Comparison of ENCODE assay signal across 9 mouse cellular contexts in genomic region chr9:120733681-120734465, GRCm38 (mm10).
DNase-seq lines count a peak whose midpoint lies in the region; ATAC-seq and TF ChIP-seq lines count a peak whose summit lies in the region.
"Had no signal": no experiment of that assay in that cellular context is flagged by ENCODE, and none has a peak within 500 bp of the region (broad histone marks: within the 10 kb centered on the region; RNA-seq: fewer than 3 reads in every experiment).

No protein-coding gene starts in this region.

- no peak for DNase-seq in layer of hippocampus, adult 2 months (ENCODE audit: low spot score in 2 of 2)
- no peak for DNase-seq in layer of hippocampus, postnatal 25 days (ENCODE audit: extremely low spot score in 1 of 2, low spot score in 1 of 2)
- DNase-seq in embryo, embryonic 10 days (ENCODE audit: low spot score): peak; percentile 63
- peak; percentile 33 to 44 for DNase-seq in heart, postnatal 14 days
- peak; percentile 54 for DNase-seq in limb, embryonic 11.5 days (ENCODE audit: low spot score)
- peak; percentile 51 for DNase-seq in neural tube, embryonic 11.5 days (ENCODE audit: low spot score)
- no peak for DNase-seq in urinary bladder, postnatal 4 days (ENCODE audit: low spot score in 2 of 2)
- DNase-seq in thymus, adult 18-20 months: no peak

- no peak overlapping the region for H3K9ac ChIP-seq in limb, embryonic 11.5 days (ENCODE audit: low read length)
- no peak overlapping the region for H3K9ac ChIP-seq in neural tube, embryonic 11.5 days (ENCODE audit: low read length)

- no peaks in the 10 kb centered on the region for H3K27me3 ChIP-seq in limb, embryonic 11.5 days (ENCODE audit: control insufficient read depth, insufficient read depth, low read length)
- no peaks in the 10 kb centered on the region for H3K27me3 ChIP-seq in neural tube, embryonic 11.5 days (ENCODE audit: control insufficient read depth, insufficient read depth, low read length)

- H3K9me3 ChIP-seq in limb, embryonic 11.5 days (ENCODE audit: control insufficient read depth, low read length): no peaks in the 10 kb centered on the region; the same call in 1 of the 2 replicates
- H3K9me3 ChIP-seq in neural tube, embryonic 11.5 days (ENCODE audit: control insufficient read depth, low read length): no peaks in the 10 kb centered on the region

- peaks cover 23% of the 10 kb centered on the region for H3K4me1 ChIP-seq in limb, embryonic 11.5 days (ENCODE audit: control insufficient read depth, insufficient read depth, low read length)
- H3K4me1 ChIP-seq in neural tube, embryonic 11.5 days (ENCODE audit: control insufficient read depth, insufficient read depth, low read length): peaks cover 9% of the 10 kb centered on the region
- H3K4me1 ChIP-seq: megakaryocyte, embryonic 14.5 days had no signal

- peak; percentile 63 for TF ChIP-seq CTCF in layer of hippocampus, adult 2 months (conservative IDR thresholded peaks at IDR 0.05)

- 0 out of 2 replicates have a peak overlapping the region, but pooled peaks have one; percentile 1 for H3K4me2 ChIP-seq in limb, embryonic 11.5 days (ENCODE audit: low read depth, severe bottlenecking)
- H3K4me2 ChIP-seq in neural tube, embryonic 11.5 days (ENCODE audit: low read depth): no peak overlapping the region

- no peak overlapping the region for H3K4me3 ChIP-seq in layer of hippocampus, adult 2 months
- H3K4me3 ChIP-seq in limb, embryonic 11.5 days (ENCODE audit: low read depth, low read length): no peak overlapping the region
- no peak overlapping the region for H3K4me3 ChIP-seq in neural tube, embryonic 11.5 days (ENCODE audit: low read depth, low read length)
- H3K4me3 ChIP-seq: megakaryocyte, embryonic 14.5 days had no signal

- H3K27ac ChIP-seq in layer of hippocampus, adult 2 months: peak overlapping the region; percentile 11; the same call in 1 of the 2 replicates
- peak overlapping the region; percentile 36; the same call in 1 of the 2 replicates for H3K27ac ChIP-seq in limb, embryonic 11.5 days (replicated peaks; ENCODE audit: low read depth, low read length)
- H3K27ac ChIP-seq in neural tube, embryonic 11.5 days (ENCODE audit: low read depth, low read length): no peak overlapping the region

- no peaks in the 10 kb centered on the region for H3K36me3 ChIP-seq in limb, embryonic 11.5 days (ENCODE audit: control insufficient read depth, insufficient read depth, low read length)
- no peaks in the 10 kb centered on the region for H3K36me3 ChIP-seq in neural tube, embryonic 11.5 days (ENCODE audit: control insufficient read depth, insufficient read depth, low read length)

- WGBS in limb, embryonic 11.5 days: 40% methylated on average over 11 of the region's 11 CpGs
- WGBS in neural tube, embryonic 11.5 days: 43% methylated on average over 11 of the region's 11 CpGs

- peak; percentile 36; the same call in 1 of the 2 replicates for ATAC-seq in limb, embryonic 11.5 days (ENCODE audit: insufficient number of reproducible peaks, low FRiP score, low TSS enrichment, low read depth)
- ATAC-seq in neural tube, embryonic 11.5 days (ENCODE audit: insufficient read depth, low FRiP score, low TSS enrichment): no peak

- intact Hi-C loops in heart, postnatal 14 days (cut with DNase I): loop anchor here (2.0 to 5.0 kb wide), 2 partner anchors 42 to 131 kb away; no protein-coding TSS in a partner anchor

Comparison
In these comparisons a context has a peak if more than half of its experiments do, and no peak if none do; other contexts are left out.
1. DNase-seq: peak in embryo, embryonic 10 days (single experiment), heart, postnatal 14 days (2 of 2), limb, embryonic 11.5 days (single experiment) and neural tube, embryonic 11.5 days (single experiment); none in layer of hippocampus, adult 2 months (0 of 2), layer of hippocampus, postnatal 25 days (0 of 2), urinary bladder, postnatal 4 days (0 of 2) and thymus, adult 18-20 months (0 of 2).